Mouse (Mus musculus) olfactory bulb, adult 2 months (tissue): ENCODE results near the gene Foxo6. TPM values are rescaled to one million over a fixed set of nuclear protein-coding genes. Genes with fewer than 3 reads are reported as not detected.

ENCODE experiments used
- H3K27ac ChIP-seq: fragments of 200-500 bp; 2 replicates; pipeline ENCODE4 v1.5.1; 2012; ENCODE audit warnings: low read depth, low read length; ENCODE audit not compliant: insufficient read depth
- H3K4me1 ChIP-seq: fragments of 200-500 bp; 2 replicates; pipeline ENCODE4 v1.6.1; 2012; ENCODE audit warnings: low read length; ENCODE audit not compliant: control insufficient read depth, insufficient read depth
- H3K4me3 ChIP-seq: fragments of 200-500 bp; 2 replicates; pipeline ENCODE4 v1.5.1; 2012; ENCODE audit warnings: mild to moderate bottlenecking, low read depth, low read length, moderate library complexity; ENCODE audit not compliant: insufficient read depth
- CTCF ChIP-seq: fragments of 200-500 bp; IDR thresholded peaks from 2 replicates; pipeline ENCODE4 v1.5.1; 2012; ENCODE audit warnings: low read depth, mild to moderate bottlenecking, low read length, moderate library complexity; ENCODE audit not compliant: insufficient read depth
- POLR2A ChIP-seq: fragments of 200-500 bp; IDR thresholded peaks from 2 replicates; pipeline ENCODE4 v1.6.1; 2012; ENCODE audit warnings: mild to moderate bottlenecking, low read depth, low read length, moderate library complexity; ENCODE audit not compliant: insufficient read depth
- WGBS: fragments of 180-500 bp; shearing (Covaris S2); methylation state at CpG from one replicate; pipeline ENCODE4 v1.1.7; 2018; 5-methylcytosine and 5-hydroxymethylcytosine counted together
- polyA plus RNA-seq: library from polyadenylated mRNA; stranded (reverse); fragments of >200 nt; gene quantifications from 2 replicates; pipeline ENCODE4 v1.2.4, GENCODE M21; 2012; ENCODE audit warnings: low replicate concordance; ENCODE audit not compliant: missing spikeins, insufficient read depth, insufficient read length

The Foxo6 gene
- polyA plus RNA-seq, 1 experiment = not detected

DNA sequence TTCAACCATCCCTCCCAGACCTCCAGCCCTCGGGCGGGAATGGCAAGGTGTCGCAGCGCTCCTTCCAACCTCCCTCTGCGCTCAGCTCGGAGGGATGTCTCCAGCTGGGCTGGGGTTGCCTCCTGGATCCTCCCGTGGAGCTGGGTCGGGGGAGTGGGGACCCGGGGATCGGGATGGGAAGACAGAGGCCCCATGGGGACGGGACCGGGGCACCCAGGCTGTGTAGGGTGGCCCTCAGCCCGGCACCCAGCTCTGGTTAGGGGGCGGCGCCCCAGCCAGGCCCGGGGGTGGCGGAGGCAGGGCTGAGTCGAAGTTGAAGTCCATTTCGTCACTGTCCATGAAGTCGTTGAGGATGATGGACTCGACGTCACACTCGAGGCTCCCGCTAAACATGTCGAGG lies 19.5 kb downstream of the Foxo6 start:
- 0 out of 2 replicates have a peak overlapping the region, but pooled peaks have one; percentile 44 for H3K4me3 ChIP-seq
- TF ChIP-seq CTCF (no peak), POLR2A (no peak)
- WGBS = 57% methylated on average over 25 of the region's 25 CpGs
- H3K27ac ChIP-seq = no peak overlapping the region
- peaks cover 36% of the 10 kb centered on the region for H3K4me1 ChIP-seq

GRCm38 (mm10) chr4:120267136-120267535 lies 20.0 kb downstream of the Foxo6 start:
- WGBS = 80% methylated on average over 24 of the region's 24 CpGs
- H3K4me1 ChIP-seq = peaks cover 36% of the 10 kb centered on the region

DNA sequence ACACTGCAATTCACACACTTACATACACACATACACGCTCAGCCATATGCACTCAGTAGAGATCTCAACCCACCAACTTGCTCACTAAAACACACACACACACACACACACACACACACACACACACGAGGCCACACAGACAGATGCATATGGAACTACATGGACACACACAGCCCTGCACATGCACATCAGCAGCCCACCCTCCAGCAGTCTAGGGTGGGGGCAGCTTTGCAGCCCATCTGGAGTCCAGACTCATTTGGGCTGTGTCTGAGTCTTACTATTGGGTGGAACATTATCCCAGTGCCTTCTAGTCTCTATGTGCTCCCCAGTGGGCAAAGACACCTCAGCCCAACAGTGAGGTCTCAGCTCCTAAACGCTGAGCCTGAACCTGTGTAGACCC lies 23.0 kb downstream of the Foxo6 start:
- TF ChIP-seq POLR2A = no peak
- TF ChIP-seq CTCF = no peak
- Histone ChIP-seq H3K4me1 (peaks cover 39% of the 10 kb centered on the region), H3K27ac (no peak overlapping the region), H3K4me3 (no peak overlapping the region)
- 63% methylated on average over 3 of the region's 3 CpGs for WGBS

More at GRCm38 (mm10) chr4:120267136-120267535, 20.0 kb downstream of the Foxo6 start:
- H3K27ac ChIP-seq = no peak overlapping the region
- no peak overlapping the region for H3K4me3 ChIP-seq
- no peak for TF ChIP-seq POLR2A
- TF ChIP-seq CTCF = no peak

GRCm38 (mm10) chr4:120262726-120263125 lies 24.4 kb downstream of the Foxo6 start:
- Histone ChIP-seq H3K4me3 (no peak overlapping the region), H3K4me1 (peaks cover 31% of the 10 kb centered on the region), H3K27ac (no peak overlapping the region)
- WGBS = 22% methylated on average over 2 of the region's 2 CpGs
- no peak for TF ChIP-seq POLR2A
- no peak for TF ChIP-seq CTCF

DNA sequence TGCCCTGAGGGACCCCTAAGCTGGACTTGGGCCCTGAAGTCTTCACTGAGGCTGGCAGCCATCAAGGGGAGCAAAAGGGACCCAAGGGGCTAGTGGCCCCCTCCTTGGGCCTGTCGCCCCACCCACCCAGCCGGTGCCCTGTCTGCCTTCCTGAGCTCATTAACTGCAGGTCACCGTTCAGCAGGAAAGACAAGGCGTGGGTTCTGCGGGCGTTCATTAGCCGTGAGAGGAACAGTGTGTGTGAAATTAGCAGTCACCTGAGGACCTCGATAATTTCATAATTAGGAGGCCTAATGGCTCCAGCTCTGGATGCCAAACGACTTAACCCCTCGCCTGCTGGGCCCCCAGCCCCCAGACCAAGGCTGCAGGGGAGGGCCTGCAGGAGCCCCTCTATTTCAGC lies 24.9 kb downstream of the Foxo6 start:
- peaks cover 31% of the 10 kb centered on the region for H3K4me1 ChIP-seq
- no peak overlapping the region for H3K4me3 ChIP-seq
- WGBS = 39% methylated on average over 10 of the region's 10 CpGs
- no peak overlapping the region for H3K27ac ChIP-seq
- TF ChIP-seq POLR2A (no peak), CTCF (no peak)

DNA sequence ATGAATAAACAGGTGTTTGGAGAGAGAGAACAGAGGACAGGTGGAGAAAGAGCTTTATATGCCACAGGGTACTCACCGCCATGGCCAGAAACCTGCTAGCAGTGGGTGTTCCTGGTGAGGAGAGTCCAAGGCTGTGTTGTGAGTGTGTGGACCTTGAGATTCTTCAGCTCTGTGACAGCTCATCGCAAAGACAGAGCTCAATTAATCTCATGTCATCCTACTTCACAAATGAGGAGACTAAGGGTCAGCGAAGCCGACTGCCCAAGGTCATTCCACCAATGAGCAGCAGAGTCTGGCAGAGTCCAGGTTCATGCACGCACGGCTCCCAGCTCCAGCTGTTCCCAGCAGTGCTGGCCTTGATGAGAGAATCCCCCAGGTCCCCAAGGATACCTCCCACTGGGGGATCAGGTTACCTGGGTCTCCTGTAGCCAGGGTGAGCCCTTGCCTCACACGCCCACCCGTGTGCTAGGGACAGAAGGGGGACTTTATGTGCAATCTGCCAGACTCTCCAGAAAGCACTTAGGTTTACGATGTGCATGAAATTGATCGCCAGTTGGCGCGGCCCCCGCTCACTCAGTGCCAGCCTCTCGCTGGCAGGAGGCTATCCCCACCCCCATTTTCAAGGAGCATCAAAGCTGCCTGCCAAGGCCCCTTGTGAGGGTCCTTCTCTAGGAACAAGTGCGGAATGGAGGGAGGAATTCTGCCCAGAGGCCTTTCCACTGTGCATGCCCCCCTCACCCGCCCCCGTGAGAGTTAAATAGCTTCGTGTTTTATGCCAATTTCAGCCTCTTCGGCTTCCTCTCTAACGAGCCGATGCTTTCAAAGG lies 27.6 kb downstream of the Foxo6 start:
- 27% methylated on average over 21 of the region's 21 CpGs for WGBS
- no peak overlapping the region for H3K27ac ChIP-seq
- H3K4me1 ChIP-seq = peaks cover 31% of the 10 kb centered on the region
- TF ChIP-seq POLR2A (no peak), CTCF (no peak)
- no peak overlapping the region for H3K4me3 ChIP-seq

GRCm38 (mm10) chr4:120248800-120249261 lies 38.3 kb downstream of the Foxo6 start:
- H3K4me3 ChIP-seq = no peak overlapping the region
- WGBS = 35% methylated on average over 8 of the region's 8 CpGs
- TF ChIP-seq CTCF (no peak), POLR2A (no peak)
- peaks cover 30% of the 10 kb centered on the region for H3K4me1 ChIP-seq
- no peak overlapping the region for H3K27ac ChIP-seq

- H3K4me1 ChIP-seq = peaks cover 27% of the 10 kb centered on the region
- TF ChIP-seq POLR2A = no peak
- TF ChIP-seq CTCF = no peak
- WGBS = 63% methylated on average over 5 of the region's 5 CpGs
- H3K27ac ChIP-seq = no peak overlapping the region
- no peak overlapping the region for H3K4me3 ChIP-seq
Observed at GRCm38 (mm10) chr4:120247412-120247811, 39.7 kb downstream of the Foxo6 start.

- TF ChIP-seq CTCF (no peak), POLR2A (no peak)
- no peak overlapping the region for H3K27ac ChIP-seq
- WGBS = 93% methylated on average over 6 of the region's 6 CpGs
- H3K4me1 ChIP-seq = peaks cover 24% of the 10 kb centered on the region
- no peak overlapping the region for H3K4me3 ChIP-seq
Observed at GRCm38 (mm10) chr4:120246086-120246485, 41.1 kb downstream of the Foxo6 start.

DNA sequence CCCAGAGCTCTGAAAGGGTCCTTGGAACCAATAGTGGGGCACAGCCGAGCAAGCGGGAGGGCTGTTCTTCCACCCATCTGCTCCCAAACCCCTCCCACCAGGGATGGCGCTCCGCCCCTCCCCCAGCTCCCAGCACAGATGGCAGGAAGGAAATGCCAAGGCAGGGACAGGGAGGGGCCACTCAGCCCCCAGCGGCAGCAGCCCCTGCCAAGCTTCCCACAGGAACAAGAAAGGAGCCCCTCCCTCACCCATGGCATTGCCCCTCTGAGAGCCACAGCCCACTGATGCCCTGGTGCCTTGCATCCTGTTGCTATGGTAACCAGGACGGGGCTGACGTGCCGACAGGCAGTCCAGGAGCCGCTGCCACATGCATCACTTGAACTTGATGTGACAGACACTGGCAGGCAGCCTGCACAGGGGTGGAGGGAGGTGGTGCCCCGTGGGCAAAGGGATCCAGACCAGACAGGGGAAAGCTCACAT lies 44.3 kb downstream of the Foxo6 start:
- WGBS = 3% methylated on average over 10 of the region's 10 CpGs
- Histone ChIP-seq H3K4me3 (no peak overlapping the region), H3K4me1 (peaks cover 20% of the 10 kb centered on the region), H3K27ac (no peak overlapping the region)
- no peak for TF ChIP-seq CTCF
- TF ChIP-seq POLR2A = no peak
